Mouse (Mus musculus): ENCODE results near the gene Csnk1e. TPM values are rescaled to one million over a fixed set of nuclear protein-coding genes. Genes with fewer than 3 reads are reported as not detected.
"Not testable (repeated sequence)": the region's sequence is repeated elsewhere in the genome, so short reads cannot be mapped to it uniquely, and the experiment has no call there.

Csnk1e gene
- polyA plus RNA-seq, 1 experiment from 2014 or later: 148 TPM

DNA sequence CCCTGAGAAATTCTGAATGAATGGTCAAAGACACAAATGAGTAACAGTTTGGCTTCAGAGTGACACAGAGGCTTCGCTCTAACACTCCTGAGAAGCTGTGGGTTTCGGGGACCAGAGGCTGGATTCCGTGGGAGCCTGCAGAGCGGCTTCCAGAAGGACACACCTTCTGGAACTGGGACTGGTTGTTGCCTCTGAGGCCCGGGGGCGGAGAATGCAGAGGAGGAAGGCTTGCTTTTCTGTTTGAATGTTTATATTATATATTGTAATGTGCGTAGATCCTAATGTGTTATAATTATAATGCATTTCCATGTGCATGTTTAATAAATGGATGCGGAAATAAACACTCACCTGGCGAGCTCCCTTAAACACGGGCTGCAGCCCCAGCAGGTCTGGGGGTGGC lies 15.7 kb upstream of the Csnk1e start:
- no peaks in the 10 kb centered on the region for H3K27me3 ChIP-seq
- no peak overlapping the region for H3K27ac ChIP-seq
- 50% methylated on average over 10 of the region's 10 CpGs for WGBS
- H3K9ac ChIP-seq: peak overlapping the region; percentile 24; the same call in 1 of the 2 replicates
- H3K9me3 ChIP-seq: no peaks in the 10 kb centered on the region
- no peaks in the 10 kb centered on the region for H3K36me3 ChIP-seq
- no peak overlapping the region for H3K4me3 ChIP-seq
- H3K4me2 ChIP-seq (replicated peaks): peak overlapping the region; percentile 36
- no peaks in the 10 kb centered on the region for H3K4me1 ChIP-seq
- no peak for ATAC-seq (ENCODE audit: insufficient number of reproducible peaks, insufficient read depth, low FRiP score, low TSS enrichment)

DNA sequence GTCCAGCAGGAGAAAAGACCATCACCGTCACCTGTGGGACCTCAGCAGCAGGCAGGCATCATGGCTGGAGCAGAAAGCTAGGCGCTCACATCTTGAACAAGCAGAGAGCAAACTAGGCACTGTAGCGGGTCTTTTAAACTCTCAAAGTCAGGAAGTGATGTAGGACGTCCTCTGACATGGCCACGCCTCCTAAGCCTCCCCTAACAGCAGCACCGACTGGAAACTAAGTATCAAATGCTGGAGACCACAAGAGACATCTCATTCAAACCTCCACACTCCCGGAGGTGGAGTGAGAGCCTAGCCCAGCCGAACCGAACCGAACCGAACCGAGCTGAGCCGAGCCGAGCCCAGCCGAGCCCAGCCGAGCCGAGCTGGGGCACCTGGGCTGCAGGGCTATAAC lies 15.2 kb upstream of the Csnk1e start:
- Histone ChIP-seq H3K4me2 (replicated peaks) (peak overlapping the region; percentile 36), H3K9ac (peak overlapping the region; percentile 24; the same call in 1 of the 2 replicates), H3K4me1 (no peaks in the 10 kb centered on the region), H3K27ac (no peak overlapping the region), H3K27me3 (no peaks in the 10 kb centered on the region), H3K36me3 (no peaks in the 10 kb centered on the region), H3K4me3 (peak overlapping the region; percentile 23), H3K9me3 (no peaks in the 10 kb centered on the region)
- WGBS: 29% methylated on average over 17 of the region's 17 CpGs
- ATAC-seq (ENCODE audit: insufficient number of reproducible peaks, insufficient read depth, low FRiP score, low TSS enrichment): no peak

DNA sequence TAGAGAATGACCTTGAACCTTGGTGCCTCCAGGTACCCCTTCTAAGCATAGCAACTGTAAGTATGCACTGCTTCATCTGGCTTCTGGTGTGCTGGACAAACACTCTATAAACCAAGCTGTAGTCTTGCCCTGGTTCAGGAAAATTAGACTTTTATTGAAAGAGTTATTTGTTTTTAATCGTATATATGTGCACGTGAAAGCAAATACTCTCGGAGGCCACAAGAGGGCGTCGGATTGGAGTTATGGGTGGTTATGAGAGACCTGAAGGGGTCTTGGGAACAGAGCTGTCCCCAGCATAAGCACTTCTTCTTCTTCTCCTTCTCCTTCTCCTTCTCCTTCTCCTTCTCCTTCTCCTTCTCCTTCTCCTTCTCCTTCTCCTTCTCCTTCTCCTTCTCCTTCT lies 14.2 kb upstream of the Csnk1e start:
- ATAC-seq (ENCODE audit: insufficient number of reproducible peaks, insufficient read depth, low FRiP score, low TSS enrichment): no peak
- Histone ChIP-seq H3K36me3 (no peaks in the 10 kb centered on the region), H3K4me3 (no peak overlapping the region)

DNA sequence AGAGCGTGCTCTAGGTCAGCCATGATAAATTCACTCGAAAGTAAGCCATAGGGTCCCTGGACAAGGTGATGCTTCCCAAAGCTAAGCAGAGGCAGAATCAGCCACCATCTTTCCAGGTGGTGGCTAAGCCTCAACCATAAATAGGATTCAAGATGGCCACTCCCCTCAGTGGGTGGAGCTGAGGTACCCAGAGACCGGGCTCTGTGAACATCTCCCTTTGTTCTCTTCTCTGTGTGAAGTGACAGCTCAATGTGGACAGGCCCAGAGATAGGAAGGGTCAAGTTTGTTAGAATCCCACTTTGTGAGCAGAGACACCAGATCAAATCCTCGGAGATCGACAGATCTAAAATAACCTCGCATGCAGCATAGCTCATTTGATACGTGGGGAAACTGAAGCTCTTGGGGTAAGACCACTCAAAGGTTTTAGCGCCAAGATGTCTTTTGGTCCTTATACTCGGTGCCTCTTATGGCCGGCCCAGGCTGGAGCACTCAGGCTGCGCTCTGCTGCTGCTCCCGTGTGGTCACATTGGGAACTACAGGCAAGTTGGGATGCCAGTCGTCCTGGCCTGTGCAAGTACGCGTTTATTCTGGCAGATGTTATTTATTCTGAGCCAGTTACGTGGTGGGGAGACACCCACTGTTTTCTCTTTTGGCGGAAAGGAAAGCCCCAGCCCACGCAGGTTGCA lies 11.4 kb upstream of the Csnk1e start:
- no peak overlapping the region for H3K9ac ChIP-seq
- H3K36me3 ChIP-seq: no peaks in the 10 kb centered on the region
- WGBS: 6% methylated on average over 18 of the region's 18 CpGs
- H3K27me3 ChIP-seq: peaks cover 19% of the 10 kb centered on the region
- H3K4me3 ChIP-seq: no peak overlapping the region
- H3K4me1 ChIP-seq: no peaks in the 10 kb centered on the region
- 0 out of 2 replicates have a peak, but pooled peaks cover 2% of the 10 kb centered on the region for H3K9me3 ChIP-seq
- H3K27ac ChIP-seq: no peak overlapping the region
- H3K4me2 ChIP-seq (replicated peaks): no peak overlapping the region
- peak; percentile 71; the same call in 1 of the 2 replicates for ATAC-seq (ENCODE audit: insufficient number of reproducible peaks, insufficient read depth, low FRiP score, low TSS enrichment)

More for the DNA sequence above, 14.2 kb upstream of the Csnk1e start:
- H3K9ac ChIP-seq: no peak overlapping the region
- H3K4me1 ChIP-seq: no peaks in the 10 kb centered on the region
- H3K4me2 ChIP-seq (replicated peaks): no peak overlapping the region
- H3K27ac ChIP-seq: no peak overlapping the region
- WGBS: 72% methylated on average over 5 of the region's 5 CpGs
- no peaks in the 10 kb centered on the region for H3K9me3 ChIP-seq
- no peaks in the 10 kb centered on the region for H3K27me3 ChIP-seq

DNA sequence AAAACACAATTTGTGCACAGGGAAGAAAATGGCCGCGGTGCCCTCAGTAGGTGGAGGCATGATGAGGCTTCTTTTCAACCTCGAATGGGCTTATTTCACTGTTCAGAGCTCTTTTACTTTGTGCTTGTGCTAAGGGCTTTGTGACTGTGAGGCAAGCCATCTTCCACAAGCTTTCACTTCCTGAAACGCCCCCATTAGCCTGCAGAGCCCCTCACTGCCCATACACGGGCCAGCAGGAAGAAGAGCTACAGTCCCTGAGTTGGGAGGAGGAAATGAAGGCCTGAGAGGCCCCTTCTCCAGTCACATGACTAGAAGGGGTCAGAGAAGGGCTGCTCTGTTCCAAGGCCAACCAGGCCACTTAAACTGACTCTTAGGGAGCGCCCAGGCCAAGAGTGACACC lies 1.2 kb upstream of the Csnk1e start:
- no peak for ATAC-seq (ENCODE audit: insufficient number of reproducible peaks, insufficient read depth, low FRiP score, low TSS enrichment)
- Histone ChIP-seq H3K27me3 (peaks cover 6% of the 10 kb centered on the region; the same call in 1 of the 2 replicates), H3K4me1 (peaks cover 9% of the 10 kb centered on the region; the same call in 1 of the 2 replicates), H3K27ac (no peak overlapping the region), H3K36me3 (no peaks in the 10 kb centered on the region), H3K9me3 (no peaks in the 10 kb centered on the region), H3K9ac (no peak overlapping the region), H3K4me3 (no peak overlapping the region), H3K4me2 (replicated peaks) (no peak overlapping the region)
- 67% methylated on average over 6 of the region's 6 CpGs for WGBS

DNA sequence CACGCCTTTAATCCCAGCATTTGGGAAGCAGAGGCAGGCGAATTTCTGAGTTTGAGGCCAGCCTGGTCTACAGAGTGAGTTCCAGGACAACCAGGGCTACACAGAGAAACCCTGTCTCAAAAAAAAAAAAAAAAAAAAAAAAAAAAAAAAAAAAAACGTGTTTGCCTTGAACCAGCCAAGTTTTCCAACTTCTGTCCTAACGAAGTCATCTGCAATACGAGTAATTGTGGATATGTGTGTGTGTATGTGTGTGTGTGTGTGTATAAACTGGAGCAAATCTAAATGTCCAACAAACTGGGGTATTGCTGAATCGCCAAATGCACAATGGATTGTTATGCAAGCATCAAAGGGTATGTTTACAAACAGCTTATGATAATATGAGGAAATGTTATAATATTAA lies 738 bp upstream of the Csnk1e start:
- WGBS: 50% methylated on average over 6 of the region's 6 CpGs
- not testable (repeated sequence) for H3K27me3 ChIP-seq; H3K4me3 ChIP-seq; H3K27ac ChIP-seq; ATAC-seq (ENCODE audit: insufficient number of reproducible peaks, insufficient read depth, low FRiP score, low TSS enrichment); H3K4me2 ChIP-seq (replicated peaks); H3K9me3 ChIP-seq; H3K36me3 ChIP-seq; H3K9ac ChIP-seq; H3K4me1 ChIP-seq

DNA sequence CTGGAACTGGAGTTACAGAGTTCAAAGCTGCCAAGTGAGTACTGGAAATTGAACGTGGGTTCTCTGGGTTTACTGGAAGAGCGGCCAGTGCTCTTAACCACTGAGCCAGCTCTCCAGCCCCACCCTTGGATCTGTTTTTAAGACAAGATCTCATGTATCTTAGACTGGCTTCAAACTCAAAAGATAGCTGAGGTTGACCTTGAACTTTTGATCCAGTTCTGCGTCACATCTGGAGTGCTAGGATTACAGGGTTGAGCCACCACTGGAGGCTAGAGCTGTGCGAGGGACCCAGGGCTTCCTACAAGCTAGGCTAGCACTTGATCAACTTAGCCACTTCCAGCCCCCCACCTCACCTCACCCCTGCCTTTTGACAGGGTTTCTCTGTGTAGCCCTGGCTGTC lies 1.5 kb downstream of the Csnk1e start:
- peaks cover 9% of the 10 kb centered on the region; the same call in 1 of the 2 replicates for H3K4me1 ChIP-seq
- WGBS: 83% methylated on average over 4 of the region's 4 CpGs
- no peak for ATAC-seq (ENCODE audit: insufficient number of reproducible peaks, insufficient read depth, low FRiP score, low TSS enrichment)

DNA sequence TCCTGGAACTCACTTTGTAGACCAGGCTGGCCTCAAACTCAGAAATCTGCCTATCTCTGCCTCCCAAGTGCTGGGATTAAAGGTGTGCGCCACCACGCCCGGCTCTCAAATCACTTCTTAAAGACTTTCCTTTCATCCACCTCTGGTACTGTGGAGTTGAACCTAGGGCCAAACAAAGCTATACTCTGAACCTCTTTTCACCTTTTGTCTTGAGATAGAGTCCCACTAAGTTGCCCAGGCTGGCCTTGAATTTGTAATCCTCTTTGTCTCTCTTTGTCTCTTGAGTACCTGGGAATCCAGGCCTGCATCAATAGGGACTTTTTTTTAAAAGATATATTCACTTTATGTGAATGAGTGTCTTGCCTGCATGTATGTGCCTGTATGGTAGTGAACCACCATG lies 7.3 kb downstream of the Csnk1e start:
- Histone ChIP-seq H3K4me2 (replicated peaks) (no peak overlapping the region), H3K9me3 (no peaks in the 10 kb centered on the region), H3K9ac (no peak overlapping the region), H3K4me3 (no peak overlapping the region), H3K27ac (no peak overlapping the region), H3K4me1 (no peaks in the 10 kb centered on the region), H3K36me3 (no peaks in the 10 kb centered on the region), H3K27me3 (no peaks in the 10 kb centered on the region; the same call in 1 of the 2 replicates)
- no peak for ATAC-seq (ENCODE audit: insufficient number of reproducible peaks, insufficient read depth, low FRiP score, low TSS enrichment)
- WGBS: 88% methylated on average over 3 of the region's 3 CpGs

More for the DNA sequence above, 1.5 kb downstream of the Csnk1e start:
- H3K27ac ChIP-seq: no peak overlapping the region
- H3K27me3 ChIP-seq: no peaks in the 10 kb centered on the region
- H3K4me2 ChIP-seq (replicated peaks): no peak overlapping the region
- H3K4me3 ChIP-seq: no peak overlapping the region
- H3K9me3 ChIP-seq: no peaks in the 10 kb centered on the region
- H3K36me3 ChIP-seq: no peaks in the 10 kb centered on the region
- no peak overlapping the region for H3K9ac ChIP-seq

DNA sequence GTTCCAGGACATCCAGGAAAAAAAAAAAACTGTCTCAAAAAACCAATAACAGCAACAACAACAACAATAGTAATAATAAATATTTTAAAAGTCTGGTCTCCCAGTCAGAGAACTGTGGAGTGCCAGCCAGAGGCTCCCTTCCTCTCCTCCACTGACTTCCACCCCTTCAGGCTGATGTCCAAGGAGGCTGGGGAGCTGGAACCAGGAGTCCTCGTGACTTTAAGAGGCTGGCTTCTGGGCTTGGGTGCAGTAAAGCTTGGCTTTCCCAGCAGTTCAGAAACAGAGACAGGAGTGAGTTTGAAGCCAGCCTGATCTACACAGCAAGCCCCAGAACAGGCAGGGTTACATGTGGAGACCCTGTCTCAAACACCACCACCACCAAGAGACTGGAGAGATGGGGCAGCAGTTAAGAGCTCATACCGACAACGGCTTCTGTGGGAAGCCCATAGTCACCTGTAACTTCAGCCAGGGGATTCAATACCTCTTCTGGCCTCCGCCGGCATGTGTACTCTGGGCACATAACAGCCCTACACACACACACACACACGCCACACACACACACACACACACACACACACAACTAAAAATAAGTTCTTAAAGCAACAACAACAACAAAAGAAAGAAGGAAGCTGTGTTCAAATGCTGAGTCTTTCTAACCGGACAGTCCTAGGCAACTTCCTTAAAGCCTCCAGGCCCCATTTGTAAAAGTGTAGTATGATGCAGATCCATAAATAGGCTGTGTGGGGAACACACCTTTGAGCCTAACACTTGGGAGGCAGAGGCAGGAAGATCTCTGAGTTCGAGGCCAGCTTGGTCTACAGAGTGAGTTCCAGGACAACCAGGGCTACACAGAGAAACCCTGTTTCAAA lies 9.3 kb downstream of the Csnk1e start:
- H3K4me1 ChIP-seq: peaks cover 7% of the 10 kb centered on the region
- H3K36me3 ChIP-seq: no peaks in the 10 kb centered on the region
- H3K27me3 ChIP-seq: no peaks in the 10 kb centered on the region; the same call in 1 of the 2 replicates
- H3K4me3 ChIP-seq: no peak overlapping the region
- ATAC-seq (ENCODE audit: insufficient number of reproducible peaks, insufficient read depth, low FRiP score, low TSS enrichment): no peak
- H3K9ac ChIP-seq: no peak overlapping the region
- no peak overlapping the region for H3K27ac ChIP-seq
- no peak overlapping the region for H3K4me2 ChIP-seq (replicated peaks)
- H3K9me3 ChIP-seq: no peaks in the 10 kb centered on the region
- 76% methylated on average over 8 of the region's 8 CpGs for WGBS

DNA sequence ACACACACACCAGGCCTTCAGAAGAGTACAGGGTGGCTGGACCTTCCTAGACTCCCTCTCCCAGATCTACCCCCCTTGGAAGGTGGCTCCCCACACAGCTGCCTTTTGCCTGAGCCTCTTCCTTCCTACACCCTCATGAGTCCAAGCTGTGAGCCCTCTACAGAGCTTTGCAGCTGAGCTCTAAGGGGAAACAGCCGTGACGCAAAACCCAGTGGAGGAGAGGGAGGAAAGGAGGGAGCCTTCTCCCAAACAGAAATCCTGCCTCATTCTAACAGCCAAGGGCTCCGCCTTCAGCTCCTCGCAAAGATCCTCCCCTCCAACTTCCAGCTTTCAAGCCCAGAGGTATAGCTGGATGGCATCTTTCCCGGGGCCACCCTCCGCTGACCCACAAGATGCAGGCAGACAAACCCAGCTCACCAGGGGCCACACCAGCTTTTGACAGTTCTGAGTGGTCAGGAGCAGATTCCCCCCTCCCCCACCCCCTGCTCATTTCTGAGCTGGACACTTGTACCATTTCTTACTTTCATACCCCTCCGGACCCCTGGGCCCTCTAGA lies 11.4 kb downstream of the Csnk1e start:
- WGBS: 53% methylated on average over 7 of the region's 7 CpGs

DNA sequence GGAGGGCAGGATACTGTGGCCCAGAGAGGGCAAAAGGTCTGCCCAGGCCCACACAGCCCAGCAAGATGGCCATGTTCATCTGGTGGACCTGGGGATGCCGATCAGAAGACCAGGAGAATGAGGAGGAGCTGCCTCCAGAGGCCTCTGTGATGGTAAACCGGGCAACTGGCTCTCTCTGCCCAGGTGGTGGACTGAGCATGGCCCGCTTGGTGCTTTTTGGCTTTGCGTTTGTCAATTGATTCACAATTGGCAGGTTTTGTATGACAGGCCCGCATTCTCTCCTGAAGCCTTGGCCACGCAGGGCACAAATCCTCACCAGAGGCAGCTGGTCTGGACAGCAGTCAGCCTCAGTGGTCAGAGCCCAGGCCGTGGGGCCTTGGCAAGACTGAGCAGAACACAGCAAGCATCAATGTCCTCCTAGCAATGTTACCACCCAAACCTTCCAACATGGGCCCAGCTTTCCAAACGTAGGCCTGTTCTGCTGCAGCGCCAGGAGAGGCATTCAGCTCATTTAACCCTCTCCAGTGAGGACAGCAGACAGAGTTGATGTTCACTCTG lies 12.3 kb downstream of the Csnk1e start:
- peaks cover 36% of the 10 kb centered on the region for H3K4me1 ChIP-seq
- H3K4me2 ChIP-seq (replicated peaks): no peak overlapping the region
- H3K9me3 ChIP-seq: no peaks in the 10 kb centered on the region
- 80% methylated on average over 9 of the region's 9 CpGs for WGBS
- no peak for ATAC-seq (ENCODE audit: insufficient number of reproducible peaks, insufficient read depth, low FRiP score, low TSS enrichment)
- H3K4me3 ChIP-seq: no peak overlapping the region
- H3K9ac ChIP-seq: no peak overlapping the region
- H3K27me3 ChIP-seq: no peaks in the 10 kb centered on the region; the same call in 1 of the 2 replicates
- peaks cover 9% of the 10 kb centered on the region for H3K36me3 ChIP-seq
- H3K27ac ChIP-seq: no peak overlapping the region

More for the DNA sequence above, 11.4 kb downstream of the Csnk1e start:
- no peak for ATAC-seq (ENCODE audit: insufficient number of reproducible peaks, insufficient read depth, low FRiP score, low TSS enrichment)
- H3K9ac ChIP-seq: no peak overlapping the region
- no peak overlapping the region for H3K4me2 ChIP-seq (replicated peaks)
- no peaks in the 10 kb centered on the region; the same call in 1 of the 2 replicates for H3K36me3 ChIP-seq
- H3K4me1 ChIP-seq: peaks cover 27% of the 10 kb centered on the region
- no peak overlapping the region for H3K27ac ChIP-seq
- no peaks in the 10 kb centered on the region; the same call in 1 of the 2 replicates for H3K27me3 ChIP-seq
- H3K4me3 ChIP-seq: no peak overlapping the region
- H3K9me3 ChIP-seq: no peaks in the 10 kb centered on the region
